Mouse (Mus musculus) neutrophil, adult 5-6 weeks (primary cell): ENCODE results near the gene Clcn6. TPM values are rescaled to one million over a fixed set of nuclear protein-coding genes. Genes with fewer than 3 reads are reported as not detected.
"Not testable (repeated sequence)": the region's sequence is repeated elsewhere in the genome, so short reads cannot be mapped to it uniquely, and the experiment has no call there.

Source experiments
- ATAC-seq: fragments of 151-379, 151-347 bp; 2 replicates; pipeline ENCODE4 v1.8.0; 2017; ENCODE audit warnings: mild to moderate bottlenecking, moderate TSS enrichment; ENCODE audit not compliant: insufficient number of reproducible peaks, poor library complexity, low FRiP score, severe bottlenecking; ENCODE audit errors: extremely low read depth
- total RNA-seq: library from RNA; stranded (forward); fragments of 200-1000 nt; gene quantifications from 2 replicates; pipeline ENCODE4 v1.2.3, GENCODE M21; 2017

Gene Clcn6
- total RNA-seq, 1 experiment from 2014 or later, result 14.9 TPM

DNA sequence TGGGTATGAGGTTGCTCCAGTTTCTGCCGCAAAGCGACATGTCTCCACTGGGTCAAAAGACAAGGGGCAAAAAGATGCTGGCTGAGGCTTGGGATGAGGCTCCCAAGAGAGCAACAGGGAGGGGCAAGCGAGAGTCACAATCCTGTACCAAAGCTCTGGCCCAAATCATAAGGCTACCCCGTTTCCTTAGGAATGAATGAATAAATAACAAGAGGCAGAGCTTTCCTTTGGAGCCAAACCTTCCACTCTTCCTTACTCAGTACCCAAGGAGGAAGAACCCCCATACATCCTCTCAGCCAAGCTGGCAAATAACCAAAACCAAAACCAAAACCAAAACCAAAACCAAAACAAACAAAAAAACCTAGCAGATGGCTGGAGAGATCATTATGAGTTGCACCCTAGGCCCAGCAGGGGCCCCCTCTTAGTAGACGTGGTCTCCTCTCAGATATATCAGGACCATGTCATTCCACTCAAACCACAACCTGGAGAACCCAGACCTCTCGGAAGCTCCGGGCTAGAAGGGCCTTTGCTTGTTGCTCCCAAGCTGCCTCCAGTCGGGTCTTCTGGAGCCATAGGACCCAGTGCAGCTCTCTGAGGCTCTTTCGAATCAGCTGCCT, 31.1 kb upstream of the Clcn6 start:
- no peak for ATAC-seq

DNA sequence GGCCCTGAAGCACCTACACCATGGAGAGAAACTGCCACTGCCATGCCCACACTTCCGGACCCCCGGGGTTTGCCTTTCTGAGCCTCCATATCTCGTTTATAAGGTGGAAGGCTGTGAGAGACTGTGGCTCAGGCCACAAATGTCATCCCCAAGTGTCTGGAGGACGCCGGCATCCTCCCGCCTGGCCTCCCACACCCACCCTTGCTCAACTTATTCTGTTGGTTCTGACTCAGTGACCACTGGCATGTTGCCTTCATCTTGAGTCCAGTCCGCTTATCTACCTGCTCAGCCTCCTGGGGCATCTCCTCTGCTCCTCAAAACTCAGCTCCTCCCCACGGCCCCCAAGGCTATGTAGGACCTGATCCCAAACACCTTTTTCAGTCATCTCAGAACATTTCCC, 28.7 kb upstream of the Clcn6 start:
- ATAC-seq, result no peak

DNA sequence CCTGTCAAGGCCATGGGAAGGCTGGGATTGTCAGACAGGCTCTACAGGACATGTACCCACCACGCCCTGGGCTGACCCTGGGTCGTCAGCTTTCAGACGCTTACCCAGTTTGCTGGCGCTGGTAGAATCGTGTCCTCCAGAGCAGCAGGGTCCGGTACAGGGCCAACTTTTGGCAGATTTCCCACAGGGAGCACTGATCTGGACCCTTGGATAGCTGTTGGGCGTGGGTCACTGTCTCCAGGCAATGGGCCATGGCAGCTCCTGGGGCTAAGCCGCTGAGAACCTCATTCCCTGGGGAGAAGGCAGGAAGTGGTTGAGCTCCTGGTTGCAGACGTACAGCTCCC, 27.8 kb upstream of the Clcn6 start:
- ATAC-seq, result no peak

DNA sequence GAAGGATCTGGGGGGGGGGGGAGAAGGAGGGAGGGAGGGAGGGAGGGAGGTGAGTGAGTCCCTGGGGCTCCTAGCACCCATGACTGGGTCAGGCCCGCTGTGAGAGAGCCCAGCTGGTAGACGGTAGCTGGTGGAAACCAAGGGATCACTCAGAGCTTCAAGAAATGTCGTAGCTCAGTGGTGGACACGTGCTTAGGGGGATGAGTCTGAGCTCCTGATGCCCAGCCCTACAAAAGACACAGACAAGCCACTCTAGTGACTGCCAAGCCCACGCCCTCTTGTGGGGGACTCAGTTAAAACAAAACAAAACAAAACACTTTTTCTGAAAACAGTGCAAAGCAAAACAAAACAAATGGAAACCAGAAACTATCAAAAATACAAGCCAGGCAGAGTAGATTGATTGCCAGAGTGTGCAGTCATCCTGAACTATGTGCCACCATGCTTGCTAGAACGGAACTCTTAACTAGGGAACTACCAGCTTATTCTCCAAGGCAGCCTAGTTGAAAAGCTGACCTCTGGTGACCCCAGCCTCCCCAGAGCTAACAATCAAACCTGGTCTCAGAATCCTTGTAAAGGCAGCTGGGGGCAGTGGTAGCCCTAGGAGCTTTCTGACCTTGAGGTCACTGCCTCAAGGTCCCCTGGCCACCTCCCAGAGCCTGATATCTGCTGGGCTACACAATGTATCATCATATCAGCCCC, 27.2 kb upstream of the Clcn6 start:
- ATAC-seq, result no peak

DNA sequence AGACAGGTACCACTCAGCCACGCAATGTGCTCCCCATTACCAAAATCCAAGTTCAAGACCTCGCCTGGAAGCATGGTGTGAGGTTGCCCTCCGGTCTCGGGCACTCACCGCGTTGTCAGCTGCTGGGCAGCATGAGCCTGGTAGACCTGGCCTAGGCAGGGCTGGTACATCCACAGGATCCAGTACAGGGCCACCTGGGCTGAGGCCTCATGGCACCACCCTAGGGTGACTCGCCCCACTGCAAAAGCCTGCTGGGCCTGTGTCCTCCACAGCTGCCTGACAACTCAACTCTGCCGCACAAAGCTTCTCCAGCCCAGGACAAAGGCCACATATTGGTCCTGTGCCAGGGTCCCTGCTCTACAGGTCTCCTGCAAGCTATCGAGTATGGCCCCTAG, 22.5 kb upstream of the Clcn6 start:
- no peak for ATAC-seq

DNA sequence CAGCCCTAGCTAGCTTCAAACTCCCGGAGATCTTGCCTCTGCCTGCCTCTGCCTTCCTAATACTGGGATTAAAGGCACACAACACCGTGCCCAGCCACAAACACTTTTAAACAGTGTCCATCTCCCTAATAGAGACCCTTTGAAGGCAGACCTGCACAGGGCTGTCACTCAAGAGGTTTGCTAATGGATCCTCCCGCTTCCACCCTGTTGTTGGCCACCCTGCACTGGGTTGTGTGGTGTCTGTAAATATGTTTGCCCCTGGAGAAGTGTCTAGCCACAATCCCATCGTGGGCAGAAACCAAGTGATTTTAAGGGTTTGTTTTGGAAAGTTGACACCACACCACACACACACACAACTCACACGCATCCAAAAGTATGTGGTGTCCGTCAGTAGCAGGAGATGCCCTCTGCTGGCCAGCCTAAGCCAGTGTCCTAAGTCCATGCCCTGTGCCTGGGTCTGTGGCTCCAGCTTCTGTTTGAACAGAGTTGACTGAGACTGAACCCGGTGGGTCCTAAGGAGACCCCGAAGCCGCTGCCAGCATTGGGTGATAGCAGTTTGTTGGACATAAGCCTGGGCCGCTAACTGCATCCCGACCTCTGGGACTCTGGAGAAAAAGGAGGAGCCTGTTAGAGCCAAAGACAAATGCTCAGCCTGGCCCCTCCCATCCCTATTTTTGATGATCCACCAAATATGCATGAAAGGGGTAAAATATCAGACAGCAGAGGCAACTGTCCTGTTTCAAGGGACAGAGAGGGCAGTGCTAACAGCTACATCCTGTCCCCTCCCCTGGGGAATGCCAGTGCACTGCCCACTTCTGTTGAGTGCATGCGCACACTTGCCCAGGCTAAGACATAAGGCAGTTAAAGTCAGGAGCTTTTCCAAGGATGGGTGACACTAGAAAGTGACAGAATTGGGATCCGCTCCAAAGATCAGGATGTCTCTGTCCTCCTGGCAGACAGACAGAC, 21.8 kb upstream of the Clcn6 start:
- ATAC-seq, result peak; percentile 40; the same call in 1 of the 2 replicates

DNA sequence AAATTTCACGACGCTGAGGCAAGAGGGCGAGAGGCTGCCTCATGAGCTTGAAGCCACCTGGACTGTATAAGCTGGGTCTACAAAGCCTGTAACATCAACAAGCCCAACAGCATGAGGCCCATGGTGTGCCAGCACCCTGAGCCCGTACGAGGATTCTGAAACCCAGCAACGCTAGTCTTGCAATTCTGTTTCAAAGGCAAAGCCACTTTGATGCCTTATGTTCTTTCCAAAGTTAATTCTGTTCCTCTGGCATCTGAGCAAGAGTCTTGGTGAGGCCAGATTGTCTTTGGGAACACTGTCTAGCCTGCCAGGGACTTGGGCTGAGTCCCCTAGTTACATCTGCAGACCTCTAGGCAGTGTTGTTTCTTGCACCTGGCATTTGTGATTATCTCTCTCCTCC, 20.4 kb upstream of the Clcn6 start:
- ATAC-seq, result no peak

DNA sequence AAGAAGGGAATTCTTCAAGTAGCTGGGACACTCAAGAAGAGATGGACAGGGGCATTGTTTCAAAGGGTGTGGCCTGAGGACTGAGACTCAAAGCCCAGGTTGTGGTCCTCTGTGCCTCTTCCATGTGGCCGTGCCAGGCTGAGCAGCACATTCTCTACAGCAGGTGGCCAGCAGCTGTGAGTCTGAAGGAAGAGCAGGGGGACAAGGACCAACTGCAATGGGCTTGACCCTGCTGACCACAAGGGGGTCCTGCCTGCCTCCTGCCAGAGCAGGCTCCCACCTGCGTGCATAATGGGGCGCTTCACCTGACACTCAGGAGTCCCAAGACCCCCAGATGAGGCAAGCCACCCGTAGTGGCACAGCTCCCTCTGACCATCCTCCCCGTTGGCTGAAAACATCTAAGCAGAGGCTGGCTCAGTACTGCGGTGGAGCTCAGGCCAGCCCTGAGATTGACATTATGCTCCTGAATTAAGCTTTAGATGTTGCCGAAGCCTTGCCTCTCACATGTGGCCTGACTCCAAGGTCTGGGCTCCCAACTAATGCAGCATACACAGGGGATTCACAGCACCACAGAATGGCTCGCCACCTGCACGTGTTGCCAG, 19.7 kb upstream of the Clcn6 start:
- no peak for ATAC-seq

DNA sequence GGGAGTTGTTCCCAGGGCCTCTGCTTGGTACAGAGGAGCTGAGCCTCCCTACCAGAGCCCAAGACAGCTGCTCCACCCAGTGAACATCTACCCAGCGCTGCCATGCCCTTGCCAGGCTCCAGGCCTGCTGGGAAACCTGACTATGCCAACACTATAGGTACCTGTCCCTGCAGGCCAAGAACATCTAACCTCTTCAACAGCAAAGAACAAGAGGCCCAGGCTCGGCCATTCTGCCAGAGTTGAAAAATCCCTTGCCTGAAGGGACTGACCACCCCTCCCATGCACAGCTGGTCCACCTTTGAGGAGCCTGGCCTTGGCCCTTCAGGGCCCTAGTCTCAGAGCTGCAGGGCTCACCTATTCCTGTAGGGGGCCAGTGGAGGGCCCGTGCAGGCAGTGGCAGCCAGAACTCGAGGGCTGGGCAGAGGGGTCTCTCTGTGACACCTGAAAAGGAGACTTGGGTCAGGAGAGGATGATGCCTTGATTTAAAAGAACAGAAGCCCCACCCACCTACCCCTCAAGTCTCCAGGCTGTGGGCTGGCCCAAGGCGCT, 19.1 kb upstream of the Clcn6 start:
- ATAC-seq, result no peak

DNA sequence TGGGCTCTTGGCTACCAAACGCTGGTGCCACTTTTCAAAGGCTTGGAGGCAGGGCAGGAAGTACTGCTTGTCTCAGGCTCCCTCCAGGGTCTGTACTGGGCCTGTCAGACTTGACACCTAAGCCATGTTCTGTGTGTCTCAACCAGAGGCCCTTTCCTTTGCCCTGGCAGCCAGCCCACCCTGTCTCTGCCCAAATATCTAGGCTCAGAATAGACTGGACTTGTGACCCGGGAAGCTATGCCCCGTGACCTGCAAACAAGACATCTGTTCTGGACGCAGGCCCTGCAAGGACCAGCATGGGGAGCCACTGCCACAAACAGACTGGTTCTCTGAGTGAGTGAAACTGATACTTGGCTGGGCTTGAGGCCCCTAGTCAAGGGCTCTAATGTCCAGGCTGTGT, 18.2 kb upstream of the Clcn6 start:
- ATAC-seq, result no peak

DNA sequence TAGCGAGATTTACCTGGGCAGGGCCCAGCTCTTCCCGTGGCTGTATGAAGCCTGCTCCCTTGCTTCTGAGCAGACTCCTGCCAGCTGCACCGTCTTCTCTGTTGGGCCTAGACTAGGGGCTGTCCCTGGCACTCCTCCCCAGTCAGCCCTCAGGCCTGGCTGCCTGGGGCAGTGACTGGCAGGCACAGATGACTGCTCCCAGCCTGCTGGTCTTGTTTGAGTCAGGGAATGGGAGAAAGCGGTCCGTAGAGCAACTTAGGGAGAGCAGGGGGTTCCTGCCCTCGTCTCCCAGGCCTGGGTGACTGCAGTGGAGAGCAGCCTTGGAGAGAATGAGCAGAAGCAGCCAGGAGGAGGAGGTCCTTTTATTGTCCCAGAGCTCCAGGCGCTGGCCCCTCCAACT, 17.6 kb upstream of the Clcn6 start:
- ATAC-seq, result no peak

DNA sequence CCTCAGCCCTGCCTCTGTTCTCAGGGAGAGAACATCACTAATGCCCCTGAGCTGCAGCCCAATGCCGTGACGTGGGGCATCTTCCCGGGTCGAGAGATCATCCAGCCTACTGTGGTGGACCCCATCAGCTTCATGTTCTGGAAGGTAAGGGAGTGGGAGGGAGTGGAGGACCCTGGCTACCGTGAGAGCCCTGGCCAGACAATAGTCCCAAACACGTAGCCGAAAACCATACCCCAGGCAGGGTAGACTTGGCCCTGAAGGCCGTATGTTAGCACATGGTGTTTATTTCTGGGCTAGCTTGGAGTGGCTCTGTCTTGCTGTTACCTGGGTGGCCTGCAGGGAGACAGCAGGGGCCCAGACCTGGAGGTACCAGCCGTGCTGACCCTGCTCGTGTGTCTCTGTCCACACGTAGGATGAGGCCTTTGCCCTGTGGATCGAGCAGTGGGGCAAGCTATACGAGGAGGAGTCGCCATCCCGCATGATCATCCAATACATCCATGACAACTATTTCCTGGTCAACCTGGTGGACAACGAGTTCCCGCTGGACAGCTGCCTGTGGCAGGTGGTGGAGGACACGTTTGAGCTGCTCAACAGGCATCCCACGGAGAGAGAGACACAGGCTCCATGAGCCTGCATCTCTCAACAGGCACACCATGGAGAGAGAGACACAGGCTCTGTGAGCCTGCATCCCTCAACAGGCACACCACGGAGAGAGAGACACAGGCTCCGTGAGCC, 16.5 kb upstream of the Clcn6 start:
- no peak for ATAC-seq

DNA sequence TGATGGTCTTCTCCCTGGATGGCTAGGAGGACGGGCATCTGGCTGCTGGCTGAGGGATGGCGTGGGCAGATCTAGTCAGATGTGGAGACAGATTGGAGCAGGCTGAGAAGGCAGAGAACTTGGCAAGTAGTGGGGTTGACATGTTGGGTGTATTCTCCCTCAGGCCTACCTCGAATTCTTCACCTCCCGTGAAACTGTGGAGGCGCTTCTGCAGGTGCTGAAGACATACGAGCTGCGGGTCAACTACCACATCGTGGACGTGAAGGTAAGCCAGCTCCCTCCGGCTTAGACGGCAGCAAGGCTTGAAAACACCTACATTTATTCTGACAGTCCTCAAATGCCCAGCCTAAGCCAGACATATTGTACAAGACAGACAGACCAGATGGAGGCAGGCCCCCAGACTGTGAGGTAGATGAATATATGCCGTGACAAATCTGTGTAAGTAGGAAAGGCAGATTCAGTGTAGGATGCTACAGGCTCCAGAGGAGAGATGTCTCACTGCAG, 14.8 kb upstream of the Clcn6 start:
- ATAC-seq, result no peak

DNA sequence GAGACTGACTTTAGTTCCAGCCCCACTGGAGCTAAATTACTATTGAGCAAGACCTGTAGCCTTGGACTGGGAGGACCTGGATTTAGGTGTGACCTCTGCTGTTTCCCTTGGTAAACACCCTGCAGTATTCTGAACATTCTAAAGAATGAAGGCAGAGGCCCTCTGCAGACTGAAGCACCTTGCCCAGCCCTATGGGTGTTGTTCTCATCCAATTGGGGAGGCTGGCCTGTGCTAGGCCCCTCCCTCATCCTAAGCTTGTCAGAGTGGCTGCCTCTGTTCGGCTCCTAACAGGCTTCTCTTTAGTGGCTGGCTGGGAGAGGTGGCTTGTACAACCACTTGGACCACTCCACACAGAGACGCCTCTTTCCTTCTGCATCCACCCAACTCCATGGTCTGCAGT, 14.4 kb upstream of the Clcn6 start:
- no peak for ATAC-seq

DNA sequence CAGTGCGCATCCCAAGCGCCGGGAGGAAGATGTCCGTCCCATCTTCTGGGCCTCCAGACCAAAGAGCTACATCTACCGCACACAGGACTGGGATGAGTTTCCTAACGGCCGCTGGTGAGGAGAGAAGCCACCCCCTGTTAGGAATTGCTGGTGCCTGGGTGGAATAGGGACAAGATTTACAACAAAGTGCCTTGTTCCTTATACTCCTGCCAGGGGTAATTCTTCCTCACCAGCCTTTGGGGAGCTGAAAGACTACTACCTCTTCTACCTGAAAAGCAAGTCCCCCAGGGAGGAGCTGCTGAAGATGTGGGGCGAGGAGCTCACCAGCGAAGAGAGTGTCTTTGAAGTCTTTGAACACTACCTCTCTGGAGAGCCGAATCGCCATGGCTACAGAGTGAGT, 13.3 kb upstream of the Clcn6 start:
- ATAC-seq, result no peak

DNA sequence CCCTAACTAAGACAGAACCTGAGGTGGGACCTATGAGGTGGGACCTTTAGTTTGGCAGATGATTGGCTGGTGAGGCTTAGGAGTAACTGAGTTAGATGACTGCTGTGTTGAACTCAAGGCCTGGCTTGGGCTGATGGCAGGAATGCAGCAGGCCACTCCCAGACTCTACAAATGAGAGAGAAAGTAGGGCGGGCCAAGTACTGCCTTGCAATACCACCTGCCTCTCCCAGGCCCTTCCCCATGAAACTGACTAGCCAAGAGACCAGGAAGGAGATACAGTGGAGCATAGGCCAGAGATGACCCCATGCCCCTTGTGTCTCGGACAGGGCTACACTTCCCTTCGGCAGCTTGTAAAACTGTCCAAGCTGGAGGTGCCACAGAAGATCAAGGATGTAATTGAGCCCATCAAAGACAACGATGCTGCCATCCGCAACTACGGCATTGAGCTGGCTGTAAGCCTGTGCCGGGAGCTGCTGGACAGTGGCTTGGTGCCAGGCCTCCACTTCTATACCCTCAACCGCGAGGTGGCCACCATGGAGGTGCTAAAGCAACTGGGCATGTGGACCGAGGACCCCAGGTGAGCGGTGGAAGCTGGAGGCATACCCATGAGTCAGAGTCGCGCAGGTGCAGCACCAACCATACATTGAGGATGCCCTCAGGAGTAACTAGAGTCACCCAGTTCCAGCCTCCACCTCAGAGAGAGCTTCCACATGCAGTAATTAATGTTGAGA, 12.6 kb upstream of the Clcn6 start:
- ATAC-seq, result no peak

DNA sequence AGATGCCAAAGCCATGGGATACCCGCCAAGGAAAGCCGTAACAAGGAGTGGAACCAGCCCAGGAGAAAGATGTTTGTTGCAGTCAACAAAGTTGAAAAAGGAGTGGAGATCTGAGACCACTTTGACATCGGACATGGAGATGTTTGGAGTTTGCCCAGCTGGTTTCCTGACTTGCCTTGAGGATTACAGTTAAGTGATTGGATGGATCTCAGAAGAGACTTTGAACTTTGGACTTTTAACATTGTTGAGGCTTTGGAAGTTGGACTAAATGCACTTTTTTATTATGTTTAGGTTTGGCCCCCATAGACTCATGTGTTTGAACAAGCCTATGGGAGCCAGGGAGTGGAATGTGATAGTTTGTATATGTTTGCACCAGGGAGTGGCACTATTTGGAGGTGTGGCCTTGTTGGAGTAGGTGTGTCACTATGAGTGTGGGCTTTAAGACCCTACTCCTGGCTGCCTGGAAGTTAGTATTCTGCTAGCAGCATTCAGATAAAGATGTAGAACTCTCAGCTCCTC, 11.8 kb upstream of the Clcn6 start:
- not testable (repeated sequence) for ATAC-seq
